Mouse (Mus musculus) forebrain, embryonic 15.5 days (tissue): ENCODE results near the gene Mbnl2. TPM values are rescaled to one million over a fixed set of nuclear protein-coding genes. Genes with fewer than 3 reads are reported as not detected.
A peak's percentile ranks its signal among the peaks of the same experiment; 100 is the strongest.

Experiments
- ATAC-seq: fragments of 200-750 bp; cut with Nextera tagmentation; replicated peaks from 2 replicates; pipeline ENCODE4 v1.8.0; 2017; ENCODE audit warnings: mild to moderate bottlenecking, moderate TSS enrichment, moderate library complexity
- H3K27ac ChIP-seq: fragments of 300-500 bp; sonication (generic); replicated peaks from 2 replicates; pipeline ENCODE4 v1.5.1; 2015; ENCODE audit warnings: mild to moderate bottlenecking, inconsistent platforms
- H3K27me3 ChIP-seq: fragments of 300-500 bp; sonication (generic); 2 replicates; pipeline ENCODE4 v1.6.1; 2015; ENCODE audit warnings: inconsistent platforms
- H3K36me3 ChIP-seq: fragments of 300-500 bp; sonication (generic); 2 replicates; pipeline ENCODE4 v1.6.1; 2015; ENCODE audit warnings: mild to moderate bottlenecking, inconsistent platforms
- H3K4me1 ChIP-seq: fragments of 300-500 bp; sonication (generic); 2 replicates; pipeline ENCODE4 v1.6.1; 2015; ENCODE audit warnings: inconsistent platforms
- H3K4me2 ChIP-seq: fragments of 300-500 bp; sonication (generic); replicated peaks from 2 replicates; pipeline ENCODE4 v1.6.1; 2015; ENCODE audit warnings: mild to moderate bottlenecking, inconsistent platforms
- H3K4me3 ChIP-seq: fragments of 300-500 bp; sonication (generic); 2 replicates; pipeline ENCODE4 v1.5.1; 2015; ENCODE audit warnings: mild to moderate bottlenecking, inconsistent platforms
- H3K9ac ChIP-seq: fragments of 300-500 bp; sonication (generic); replicated peaks from 2 replicates; pipeline ENCODE4 v1.6.1; 2015; ENCODE audit warnings: mild to moderate bottlenecking, inconsistent platforms
- H3K9me3 ChIP-seq: fragments of 300-500 bp; sonication (generic); 2 replicates; pipeline ENCODE4 v1.6.1; 2016; ENCODE audit warnings: inconsistent platforms
- WGBS: fragments of 180-500 bp; shearing (Covaris S2); methylation state at CpG from one replicate; pipeline ENCODE4 v1.1.7; 2015; ENCODE audit warnings: mixed read lengths; 5-methylcytosine and 5-hydroxymethylcytosine counted together
- polyA plus RNA-seq: library from polyadenylated mRNA; unstranded; fragments of >200 nt; fragmentation: Nextera tagmentation; extraction: Ambion mirVana; gene quantifications from 2 replicates; pipeline ENCODE4 v1.2.1, GENCODE M21; 2015

Gene Mbnl2
- polyA plus RNA-seq, result 22.2 TPM in 2 replicates

DNA sequence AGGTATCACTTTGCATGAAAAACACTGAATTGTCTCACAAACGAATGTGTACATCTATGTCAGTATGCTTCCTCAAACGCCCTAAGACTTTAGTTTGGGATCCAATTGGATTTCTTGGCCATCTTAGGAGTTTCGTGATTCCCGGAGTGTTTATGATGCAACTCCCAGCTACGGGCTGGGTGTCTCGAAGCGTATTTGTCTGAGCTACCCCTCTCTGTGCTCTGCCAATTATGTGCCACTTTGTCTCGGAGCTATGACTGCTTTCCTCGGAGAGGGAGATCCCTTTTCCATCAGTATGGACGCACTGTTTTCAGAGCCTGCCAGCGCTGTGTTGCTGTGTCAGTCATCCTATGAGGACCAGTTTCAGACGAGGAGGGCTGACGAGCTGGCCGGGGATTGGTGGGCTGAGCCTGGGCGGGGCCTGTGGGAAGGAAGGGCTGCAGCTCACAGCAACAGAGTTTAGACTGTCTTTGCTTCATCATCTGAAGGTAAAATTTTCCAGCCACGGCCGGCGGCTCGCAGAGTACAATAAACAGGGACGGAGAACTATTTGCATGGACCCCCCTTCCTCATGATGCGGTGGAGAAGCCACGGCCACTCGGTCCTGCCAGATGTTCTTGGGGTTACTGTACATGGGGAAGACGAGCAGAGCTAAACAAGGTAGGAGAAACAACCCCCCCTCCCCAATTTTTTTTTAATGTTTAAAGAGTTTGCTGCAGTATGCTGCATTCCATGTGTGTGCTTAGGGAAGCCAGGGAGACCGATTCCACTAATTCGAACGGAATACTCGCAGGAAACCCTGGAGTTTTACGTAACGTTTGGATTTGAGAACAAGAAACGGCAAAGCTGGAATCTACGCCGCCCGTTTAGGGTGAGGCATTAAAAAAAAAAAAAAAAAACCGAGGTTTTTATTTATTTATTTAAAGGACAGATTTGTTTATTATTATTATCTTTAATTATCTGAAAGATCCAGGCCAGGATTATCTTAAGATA lies at the start of gene Mbnl2:
TSS of gene Mbnl2 (plus strand) at position 424 of the 993 bp plus-strand sequence.
- H3K4me1 ChIP-seq, result peaks cover 48% of the 10 kb centered on the region
- H3K4me3 ChIP-seq, result peak within 1 kb of the TSS; percentile 59

DNA sequence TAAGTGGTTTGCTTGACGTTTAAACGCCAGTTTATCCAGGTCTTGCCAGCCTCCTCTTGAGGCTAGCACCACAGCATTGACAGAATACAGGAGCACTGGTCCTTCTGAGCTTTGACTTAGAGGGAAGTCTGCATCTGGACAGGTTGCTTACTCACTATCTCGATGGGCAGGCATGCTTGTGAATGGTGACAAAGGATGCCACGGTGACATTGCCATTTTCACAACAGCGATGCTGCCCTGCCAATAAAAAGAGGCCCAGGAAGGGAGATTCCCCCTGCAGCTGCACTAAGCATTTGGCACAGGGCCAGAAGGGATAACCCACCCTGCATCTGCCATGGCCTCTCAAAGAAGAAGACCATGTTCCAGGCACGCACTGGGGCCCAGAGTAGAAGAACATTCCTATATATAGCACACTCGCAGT lies 43.4 kb upstream of the Mbnl2 start:
- H3K4me3 ChIP-seq, result no peak overlapping the region
- H3K27me3 ChIP-seq, result no peaks in the 10 kb centered on the region
- 0 out of 2 replicates have a peak, but pooled peaks cover 8% of the 10 kb centered on the region for H3K9me3 ChIP-seq
- ATAC-seq, result no peak
- H3K27ac ChIP-seq, result no peak overlapping the region
- no peak overlapping the region for H3K9ac ChIP-seq
- no peaks in the 10 kb centered on the region for H3K36me3 ChIP-seq
- WGBS, result 57% methylated on average over 7 of the region's 7 CpGs
- no peaks in the 10 kb centered on the region for H3K4me1 ChIP-seq
- H3K4me2 ChIP-seq, result no peak overlapping the region

More for the DNA sequence above, at the start of gene Mbnl2:
- peak within 1 kb of the TSS; percentile 49 for H3K4me2 ChIP-seq
- H3K27ac ChIP-seq, result peak within 1 kb of the TSS; percentile 86
- peak; percentile 99 for ATAC-seq
- no peaks in the 10 kb centered on the region for H3K9me3 ChIP-seq
- no peaks in the 10 kb centered on the region for H3K27me3 ChIP-seq
- WGBS, result under 1% methylated on average over 35 of the region's 35 CpGs
- peak within 1 kb of the TSS; percentile 52 for H3K9ac ChIP-seq
- H3K36me3 ChIP-seq, result no peaks in the 10 kb centered on the region

DNA sequence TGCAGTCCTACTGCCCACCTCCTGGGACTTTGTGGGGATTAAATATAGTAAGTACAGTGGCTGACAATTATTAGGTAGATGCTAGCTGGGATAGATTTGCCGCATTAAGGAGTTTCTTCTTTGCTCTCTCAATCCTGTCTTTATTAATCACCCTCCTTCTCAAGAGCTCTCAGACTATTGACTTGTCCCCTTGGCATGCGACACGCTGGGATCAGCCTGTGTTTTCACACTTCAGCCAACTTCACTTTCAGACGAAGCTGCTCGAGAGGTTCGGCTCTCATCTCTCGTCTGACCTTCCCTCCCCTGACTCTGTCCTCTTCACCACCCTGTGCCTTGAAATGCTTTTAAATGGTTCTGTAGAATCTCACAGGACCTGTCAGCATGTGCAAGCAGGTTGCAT lies 39.9 kb upstream of the Mbnl2 start:
- H3K27me3 ChIP-seq, result no peaks in the 10 kb centered on the region
- no peak overlapping the region for H3K9ac ChIP-seq
- ATAC-seq, result no peak
- no peaks in the 10 kb centered on the region for H3K4me1 ChIP-seq
- no peaks in the 10 kb centered on the region for H3K9me3 ChIP-seq
- WGBS, result 73% methylated on average over 7 of the region's 7 CpGs
- no peak overlapping the region for H3K4me2 ChIP-seq
- no peak overlapping the region for H3K27ac ChIP-seq
- H3K4me3 ChIP-seq, result no peak overlapping the region
- H3K36me3 ChIP-seq, result no peaks in the 10 kb centered on the region

DNA sequence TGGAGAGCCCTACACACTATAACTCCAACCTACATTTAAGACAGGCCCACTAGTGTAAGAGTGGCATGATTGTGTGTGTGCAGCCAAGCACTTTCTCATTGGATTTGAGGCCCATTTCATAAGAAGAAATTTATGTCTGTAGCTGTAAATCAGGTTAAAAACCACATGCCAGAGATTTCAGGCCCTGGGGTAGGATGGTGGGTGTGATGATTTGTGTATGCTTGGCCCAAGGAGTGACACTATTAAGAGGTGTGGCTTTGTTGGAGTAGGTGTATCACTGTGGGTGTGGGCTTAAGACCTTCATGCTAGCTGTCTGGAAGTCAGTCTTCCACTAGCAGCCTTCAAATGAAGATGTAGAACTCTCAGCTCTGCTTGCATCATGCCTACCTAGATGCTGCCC lies 37.0 kb upstream of the Mbnl2 start:
- no peaks in the 10 kb centered on the region for H3K4me1 ChIP-seq
- no peak overlapping the region for H3K4me2 ChIP-seq
- ATAC-seq, result no peak

DNA sequence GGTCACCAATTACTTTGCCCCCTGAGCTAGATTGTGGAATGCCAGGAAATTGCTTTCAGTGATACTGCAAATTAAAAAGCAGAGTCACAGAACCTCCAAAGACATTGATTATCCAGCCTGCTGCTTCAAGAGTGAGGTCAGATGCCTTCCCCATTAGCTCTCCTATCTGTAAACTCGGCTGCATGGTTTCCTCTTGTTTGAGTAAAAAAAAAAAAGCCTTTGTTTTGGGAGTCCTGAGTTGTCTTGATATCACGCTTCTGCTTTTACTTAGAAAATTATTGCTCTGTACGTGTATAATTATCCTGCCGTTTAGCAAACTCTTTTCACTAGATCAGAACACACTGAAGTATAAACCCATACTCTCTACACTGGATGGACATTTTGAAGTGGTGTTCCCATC lies 35.3 kb upstream of the Mbnl2 start:
- Histone ChIP-seq H3K27ac (no peak overlapping the region), H3K4me1 (no peaks in the 10 kb centered on the region), H3K4me3 (no peak overlapping the region), H3K36me3 (no peaks in the 10 kb centered on the region), H3K9ac (no peak overlapping the region), H3K4me2 (no peak overlapping the region), H3K9me3 (no peaks in the 10 kb centered on the region), H3K27me3 (no peaks in the 10 kb centered on the region)
- no peak for ATAC-seq
- 53% methylated on average over 4 of the region's 4 CpGs for WGBS

More for the DNA sequence above, 37.0 kb upstream of the Mbnl2 start:
- Histone ChIP-seq H3K4me3 (no peak overlapping the region), H3K27me3 (no peaks in the 10 kb centered on the region), H3K27ac (no peak overlapping the region), H3K9ac (no peak overlapping the region), H3K9me3 (no peaks in the 10 kb centered on the region), H3K36me3 (no peaks in the 10 kb centered on the region)

DNA sequence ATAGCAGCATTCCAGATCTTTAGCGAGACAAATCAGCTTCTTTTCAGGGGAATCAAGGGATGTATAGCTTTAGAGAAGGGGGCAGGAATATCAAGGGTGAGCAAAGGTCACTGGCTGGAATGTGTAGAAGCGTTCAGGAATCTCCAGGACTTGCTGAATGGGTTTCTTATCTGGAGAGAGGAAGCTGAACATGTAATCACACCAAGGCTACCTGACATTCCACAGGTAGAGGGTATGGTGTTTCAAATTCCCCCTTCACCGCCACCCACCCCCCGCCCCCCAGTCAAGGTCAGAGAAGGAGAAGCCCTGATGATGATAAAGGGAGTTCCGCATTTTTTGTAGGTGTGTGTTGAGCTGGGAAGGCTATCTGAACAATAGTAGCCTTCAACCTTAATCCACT lies 32.8 kb upstream of the Mbnl2 start:
- no peak overlapping the region for H3K4me3 ChIP-seq
- H3K9ac ChIP-seq, result no peak overlapping the region
- 81% methylated on average over 5 of the region's 5 CpGs for WGBS
- H3K27ac ChIP-seq, result no peak overlapping the region
- no peaks in the 10 kb centered on the region for H3K27me3 ChIP-seq
- H3K4me1 ChIP-seq, result no peaks in the 10 kb centered on the region
- no peak for ATAC-seq
- H3K9me3 ChIP-seq, result no peaks in the 10 kb centered on the region
- H3K4me2 ChIP-seq, result no peak overlapping the region
- no peaks in the 10 kb centered on the region for H3K36me3 ChIP-seq

DNA sequence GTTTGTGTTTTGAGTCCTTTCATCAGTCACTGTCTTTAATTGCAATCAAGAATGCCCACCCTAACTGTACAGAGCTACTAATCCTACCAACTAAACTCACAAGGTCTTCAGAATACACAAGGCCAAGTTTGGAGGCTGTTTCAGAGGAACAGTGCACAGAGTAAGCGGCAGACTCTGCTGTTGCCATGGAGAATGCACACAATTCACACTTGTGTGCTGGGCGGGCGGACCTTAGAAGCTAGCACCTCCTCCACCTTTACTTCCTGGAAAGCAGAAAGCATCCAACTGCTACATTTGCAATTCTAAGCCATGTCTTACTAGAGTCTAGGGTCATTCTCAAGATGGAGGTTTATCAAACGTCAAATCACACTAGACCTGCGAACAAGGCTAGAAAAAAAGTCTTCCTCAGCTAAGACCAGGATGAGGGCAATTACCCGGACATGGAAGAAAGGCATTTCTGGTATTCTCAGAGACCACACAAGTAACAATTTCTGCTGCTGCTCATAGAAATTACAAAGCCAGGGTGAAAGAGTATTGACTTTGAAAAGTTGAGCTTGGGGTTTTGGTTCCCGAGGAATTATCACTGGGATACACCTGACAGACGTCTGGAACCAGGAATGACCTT lies 30.3 kb upstream of the Mbnl2 start:
- Histone ChIP-seq H3K4me1 (no peaks in the 10 kb centered on the region), H3K36me3 (no peaks in the 10 kb centered on the region), H3K4me3 (no peak overlapping the region), H3K9me3 (no peaks in the 10 kb centered on the region), H3K27ac (no peak overlapping the region), H3K27me3 (no peaks in the 10 kb centered on the region), H3K9ac (no peak overlapping the region), H3K4me2 (no peak overlapping the region)
- no peak for ATAC-seq
- 73% methylated on average over 8 of the region's 8 CpGs for WGBS

DNA sequence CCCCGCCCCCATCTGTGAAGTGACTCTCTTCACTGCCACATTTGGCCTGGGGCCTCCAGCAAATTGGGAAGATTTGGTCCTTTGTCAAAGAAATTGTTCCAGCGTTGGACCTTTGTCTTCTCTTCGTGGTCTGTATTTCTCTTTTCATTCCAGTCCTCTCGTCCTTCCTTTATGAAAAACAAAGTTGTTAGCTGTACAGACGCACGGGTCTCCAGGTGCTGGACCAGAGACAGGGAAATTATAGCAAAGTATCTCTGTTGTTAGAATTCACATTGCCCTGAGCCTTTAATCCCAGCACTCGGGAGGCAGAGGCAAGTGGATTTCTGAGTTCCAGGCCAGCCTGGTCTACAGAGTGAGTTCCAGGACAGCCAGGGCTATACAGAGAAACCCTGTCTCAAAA lies 22.1 kb upstream of the Mbnl2 start:
- H3K27me3 ChIP-seq, result no peaks in the 10 kb centered on the region
- H3K9me3 ChIP-seq, result no peaks in the 10 kb centered on the region
- ATAC-seq, result no peak
- no peak overlapping the region for H3K27ac ChIP-seq
- 72% methylated on average over 7 of the region's 7 CpGs for WGBS
- H3K36me3 ChIP-seq, result no peaks in the 10 kb centered on the region
- no peak overlapping the region for H3K4me3 ChIP-seq
- H3K9ac ChIP-seq, result no peak overlapping the region
- no peak overlapping the region for H3K4me2 ChIP-seq
- H3K4me1 ChIP-seq, result no peaks in the 10 kb centered on the region

DNA sequence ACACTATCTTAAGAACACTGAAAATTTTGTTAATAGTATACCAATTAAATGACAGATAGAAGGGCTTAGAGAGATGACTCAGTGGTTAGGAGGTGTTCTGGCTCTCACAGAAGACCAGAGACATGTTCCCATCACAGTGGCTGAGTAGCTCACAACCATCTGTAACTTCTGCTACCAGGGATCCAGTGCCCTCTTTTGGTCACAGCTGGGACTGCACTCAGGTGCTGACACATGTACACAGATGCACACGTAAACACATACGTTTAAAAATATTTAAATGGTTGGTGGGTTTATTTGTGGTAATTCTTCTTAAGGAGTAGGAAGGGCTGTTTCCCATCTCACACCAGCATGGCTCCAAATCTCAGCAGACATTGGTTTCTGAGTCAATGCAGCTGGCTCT lies 19.3 kb upstream of the Mbnl2 start:
- H3K36me3 ChIP-seq, result no peaks in the 10 kb centered on the region
- no peak overlapping the region for H3K4me2 ChIP-seq
- H3K9ac ChIP-seq, result no peak overlapping the region
- H3K4me3 ChIP-seq, result no peak overlapping the region
- no peaks in the 10 kb centered on the region for H3K4me1 ChIP-seq
- no peak for ATAC-seq
- no peaks in the 10 kb centered on the region for H3K27me3 ChIP-seq
- H3K9me3 ChIP-seq, result no peaks in the 10 kb centered on the region
- H3K27ac ChIP-seq, result no peak overlapping the region
- 94% methylated on average over 2 of the region's 2 CpGs for WGBS

DNA sequence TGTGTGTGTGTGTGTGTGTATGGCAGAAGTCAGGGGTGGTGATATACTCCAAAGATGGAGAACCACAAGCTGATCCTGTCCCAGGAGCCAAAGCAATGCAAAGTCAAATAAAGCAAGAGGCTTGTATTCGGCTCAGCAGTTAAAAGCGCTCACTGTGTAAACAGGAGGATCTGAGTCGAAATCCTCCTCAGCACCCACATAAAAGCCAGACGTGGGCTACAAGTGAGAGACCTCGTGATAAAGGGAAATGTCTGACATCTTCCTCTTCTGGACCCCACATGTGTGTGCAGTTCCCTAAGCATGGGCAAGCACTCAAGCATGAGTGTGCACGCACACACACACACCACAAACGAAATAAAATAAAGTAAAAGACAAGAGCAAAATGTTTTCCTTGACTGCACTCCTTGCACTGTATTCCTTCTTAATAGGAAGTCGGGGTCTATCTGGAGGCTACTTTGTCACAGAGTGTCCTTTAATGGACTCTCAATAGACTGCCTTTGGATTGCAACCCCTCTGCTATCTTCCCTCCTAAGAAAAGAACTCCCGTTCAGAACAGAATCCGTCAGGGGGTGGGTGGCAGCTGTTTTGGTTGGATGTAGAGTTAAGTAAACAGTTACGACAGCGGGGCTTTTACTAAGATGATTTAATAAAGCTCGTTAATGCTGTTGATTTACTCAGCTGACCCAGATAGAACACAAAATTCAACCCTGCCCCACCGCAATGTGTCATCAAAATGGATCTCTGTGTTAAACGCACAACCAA lies 18.7 kb upstream of the Mbnl2 start:
- H3K4me1 ChIP-seq, result no peaks in the 10 kb centered on the region
- H3K4me2 ChIP-seq, result no peak overlapping the region
- H3K27ac ChIP-seq, result no peak overlapping the region
- no peaks in the 10 kb centered on the region for H3K27me3 ChIP-seq
- H3K4me3 ChIP-seq, result no peak overlapping the region
- H3K9ac ChIP-seq, result no peak overlapping the region
- no peak for ATAC-seq
- 76% methylated on average over 15 of the region's 15 CpGs for WGBS
- no peaks in the 10 kb centered on the region for H3K36me3 ChIP-seq
- H3K9me3 ChIP-seq, result no peaks in the 10 kb centered on the region

DNA sequence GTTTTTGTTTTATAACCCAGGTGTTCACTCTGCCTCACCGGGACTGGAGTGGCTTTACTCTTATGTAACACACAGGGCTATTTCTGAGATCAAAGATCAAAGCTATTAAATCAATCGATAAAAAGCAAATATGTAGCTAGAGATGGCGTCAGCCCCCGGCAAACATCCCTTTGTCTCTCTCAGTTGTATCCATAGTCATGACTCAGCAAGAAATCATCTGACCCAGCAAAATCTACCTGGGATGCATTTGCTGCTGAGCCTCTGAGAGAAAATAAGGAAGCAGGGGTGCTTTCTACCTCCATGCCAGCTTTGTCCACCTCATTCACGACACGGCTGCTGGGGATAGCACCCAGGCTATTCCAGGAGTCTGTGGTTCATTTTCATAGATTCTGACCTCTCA lies 18.0 kb upstream of the Mbnl2 start:
- no peaks in the 10 kb centered on the region for H3K36me3 ChIP-seq
- 85% methylated on average over 6 of the region's 6 CpGs for WGBS
- no peak for ATAC-seq

DNA sequence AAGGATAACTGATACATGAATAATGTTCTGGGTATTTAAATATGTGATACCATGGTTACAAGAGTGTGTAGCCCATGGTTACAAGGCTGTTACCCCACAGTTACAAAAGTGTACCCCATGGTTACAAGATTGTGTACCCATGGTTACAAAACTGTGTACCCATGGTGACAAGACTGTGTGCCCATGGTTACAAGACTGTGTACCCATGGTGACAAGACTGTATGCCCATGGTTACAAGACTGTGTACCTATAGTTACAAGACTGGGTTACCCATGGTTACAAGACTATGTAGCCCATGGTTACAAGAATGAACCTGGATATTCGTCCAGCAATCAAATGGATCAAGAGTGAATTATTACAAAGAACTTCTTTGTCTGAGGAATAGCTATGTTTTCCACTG lies 16.0 kb upstream of the Mbnl2 start:
- H3K36me3 ChIP-seq, result no peaks in the 10 kb centered on the region
- no peak for ATAC-seq
- H3K9ac ChIP-seq, result no peak overlapping the region
- H3K27ac ChIP-seq, result no peak overlapping the region
- no peak overlapping the region for H3K4me3 ChIP-seq
- H3K9me3 ChIP-seq, result no peaks in the 10 kb centered on the region
- 77% methylated on average over 1 of the region's 1 CpGs for WGBS
- H3K4me2 ChIP-seq, result no peak overlapping the region
- no peaks in the 10 kb centered on the region for H3K4me1 ChIP-seq
- no peaks in the 10 kb centered on the region for H3K27me3 ChIP-seq

More for the DNA sequence above, 18.0 kb upstream of the Mbnl2 start:
- Histone ChIP-seq H3K9me3 (no peaks in the 10 kb centered on the region), H3K27me3 (no peaks in the 10 kb centered on the region), H3K4me3 (no peak overlapping the region), H3K4me2 (no peak overlapping the region), H3K27ac (no peak overlapping the region), H3K9ac (no peak overlapping the region), H3K4me1 (no peaks in the 10 kb centered on the region)
